Comparison of ENCODE assay signal across 8 mouse cellular contexts in the genomic region with DNA sequence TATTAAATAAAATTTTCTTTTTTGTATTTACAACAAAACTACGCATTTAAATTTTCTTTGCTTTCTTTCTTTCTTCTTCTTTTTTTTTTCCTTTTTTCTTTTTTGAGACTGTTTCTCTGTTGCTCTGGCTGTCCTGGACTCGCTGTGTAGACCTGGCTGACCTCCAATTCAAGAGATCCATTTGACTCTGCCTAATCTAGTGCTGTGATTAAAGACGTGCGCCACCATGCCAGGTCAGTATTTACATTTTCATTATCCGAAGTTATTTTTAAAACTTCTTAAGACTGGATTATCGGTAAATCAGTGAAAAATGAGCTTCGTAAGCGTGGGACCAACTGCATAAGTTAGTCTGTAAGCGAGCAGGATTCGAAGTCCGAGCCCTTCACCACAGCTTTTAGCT. TPM values are rescaled to one million over a fixed set of nuclear protein-coding genes. Genes with fewer than 3 reads are reported as not detected.
DNase-seq lines count a peak whose midpoint lies in the region; ATAC-seq lines count a peak whose summit lies in the region.

No protein-coding gene starts in this region.

- peak overlapping the region; percentile 86 for H3K27ac ChIP-seq in lung, embryonic 15.5 days
- peak overlapping the region; percentile 82 for H3K27ac ChIP-seq in intestine, embryonic 15.5 days
- peak overlapping the region; percentile 85 for H3K27ac ChIP-seq in midbrain, embryonic 15.5 days

- WGBS in lung, embryonic 15.5 days: 2% methylated on average over 11 of the region's 11 CpGs
- 1% methylated on average over 11 of the region's 11 CpGs for WGBS in intestine, embryonic 15.5 days
- 2% methylated on average over 11 of the region's 11 CpGs for WGBS in midbrain, embryonic 15.5 days

- H3K9ac ChIP-seq in lung, embryonic 15.5 days: peak overlapping the region; percentile 89
- peak overlapping the region; percentile 85 for H3K9ac ChIP-seq in intestine, embryonic 15.5 days
- peak overlapping the region; percentile 94 for H3K9ac ChIP-seq in midbrain, embryonic 15.5 days

- peaks cover 27% of the 10 kb centered on the region for H3K4me1 ChIP-seq in lung, embryonic 15.5 days
- peaks cover 12% of the 10 kb centered on the region; the same call in 1 of the 2 replicates for H3K4me1 ChIP-seq in intestine, embryonic 15.5 days (replicated peaks)
- H3K4me1 ChIP-seq in midbrain, embryonic 15.5 days: peaks cover 38% of the 10 kb centered on the region

- DNase-seq in adrenal gland, postnatal 14 days: peak; percentile 11
- DNase-seq in adrenal gland, adult (ENCODE audit: inconsistent age in 2 of 2, low spot score in 1 of 2): no peak
- no peak for DNase-seq in lung, postnatal 14 days
- no peak for DNase-seq in frontal cortex, postnatal 36 days (ENCODE audit: low spot score in 2 of 2)

- no peaks in the 10 kb centered on the region for H3K36me3 ChIP-seq in lung, embryonic 15.5 days
- no peaks in the 10 kb centered on the region for H3K36me3 ChIP-seq in intestine, embryonic 15.5 days
- no peaks in the 10 kb centered on the region for H3K36me3 ChIP-seq in midbrain, embryonic 15.5 days (replicated peaks)

- ATAC-seq in lung, embryonic 15.5 days (ENCODE audit: borderline replicate concordance, extremely low read depth, low FRiP score, low TSS enrichment): no peak
- peak; percentile 13; the same call in 1 of the 2 replicates for ATAC-seq in intestine, embryonic 15.5 days
- ATAC-seq in midbrain, embryonic 15.5 days (replicated peaks): no peak
- no peak for ATAC-seq in inflammation-experienced regulatory T-cells, adult 6 months

- no peaks in the 10 kb centered on the region for H3K9me3 ChIP-seq in lung, embryonic 15.5 days
- no peaks in the 10 kb centered on the region for H3K9me3 ChIP-seq in intestine, embryonic 15.5 days
- no peaks in the 10 kb centered on the region for H3K9me3 ChIP-seq in midbrain, embryonic 15.5 days

- H3K27me3 ChIP-seq in lung, embryonic 15.5 days: no peaks in the 10 kb centered on the region
- H3K27me3 ChIP-seq in intestine, embryonic 15.5 days (replicated peaks): no peaks in the 10 kb centered on the region
- no peaks in the 10 kb centered on the region for H3K27me3 ChIP-seq in midbrain, embryonic 15.5 days (replicated peaks)

- H3K4me3 ChIP-seq in lung, embryonic 15.5 days: peak overlapping the region; percentile 83
- H3K4me3 ChIP-seq in intestine, embryonic 15.5 days (replicated peaks): peak overlapping the region; percentile 90
- H3K4me3 ChIP-seq in midbrain, embryonic 15.5 days: peak overlapping the region; percentile 98

- peak overlapping the region; percentile 69 for H3K4me2 ChIP-seq in lung, embryonic 15.5 days
- H3K4me2 ChIP-seq in intestine, embryonic 15.5 days (replicated peaks): peak overlapping the region; percentile 60
- peak overlapping the region; percentile 78 for H3K4me2 ChIP-seq in midbrain, embryonic 15.5 days

RNA-seq across cellular contexts. Expression of a gene that starts 0.6 kb away (rescaled TPM):
- 154 and 184 TPM in 2 replicates for total RNA-seq in adrenal gland, postnatal 14 days (2021)
- 238 and 244 TPM in 2 replicates for polyA plus RNA-seq in lung, embryonic 15.5 days (2015; fragmentation: Nextera tagmentation; extraction: Ambion mirVana)
- polyA plus RNA-seq in intestine, embryonic 15.5 days (2015; fragmentation: Nextera tagmentation; extraction: Ambion mirVana): 202 and 238 TPM in 2 replicates
- 239 and 257 TPM in 2 replicates for polyA plus RNA-seq in midbrain, embryonic 15.5 days (2015; fragmentation: Nextera tagmentation; extraction: Ambion mirVana)
- 100 to 1,000 TPM; 125 to 187 (median 148) TPM for polyA plus RNA-seq in inflammation-experienced regulatory T-cells, adult 6 months (2017; shearing (Covaris generic))

RNA-seq across cellular contexts. Expression of a gene that starts 0.6 kb away (rescaled TPM):
- total RNA-seq in adrenal gland, postnatal 14 days (2021): 23.9 and 29.0 TPM in 2 replicates
- polyA plus RNA-seq in lung, embryonic 15.5 days (2015; fragmentation: Nextera tagmentation; extraction: Ambion mirVana): 58.9 and 60.4 TPM in 2 replicates
- polyA plus RNA-seq in intestine, embryonic 15.5 days (2015; fragmentation: Nextera tagmentation; extraction: Ambion mirVana): 45.3 and 56.3 TPM in 2 replicates
- polyA plus RNA-seq in midbrain, embryonic 15.5 days (2015; fragmentation: Nextera tagmentation; extraction: Ambion mirVana): 48.3 and 53.2 TPM in 2 replicates
- 10 to 100 TPM; 29.9 to 47.4 (median 30.4) TPM for polyA plus RNA-seq in inflammation-experienced regulatory T-cells, adult 6 months (2017; shearing (Covaris generic))
